Mouse (Mus musculus): ENCODE data around the gene Dhx37. TPM values are rescaled to one million over a fixed set of nuclear protein-coding genes. Genes with fewer than 3 reads are reported as not detected.
"Not testable (repeated sequence)": the region's sequence is repeated elsewhere in the genome, so short reads cannot be mapped to it uniquely, and the experiment has no call there.

The Dhx37 gene
- polyA plus RNA-seq, 1 experiment from 2014 or later, result 11.3 TPM

DNA sequence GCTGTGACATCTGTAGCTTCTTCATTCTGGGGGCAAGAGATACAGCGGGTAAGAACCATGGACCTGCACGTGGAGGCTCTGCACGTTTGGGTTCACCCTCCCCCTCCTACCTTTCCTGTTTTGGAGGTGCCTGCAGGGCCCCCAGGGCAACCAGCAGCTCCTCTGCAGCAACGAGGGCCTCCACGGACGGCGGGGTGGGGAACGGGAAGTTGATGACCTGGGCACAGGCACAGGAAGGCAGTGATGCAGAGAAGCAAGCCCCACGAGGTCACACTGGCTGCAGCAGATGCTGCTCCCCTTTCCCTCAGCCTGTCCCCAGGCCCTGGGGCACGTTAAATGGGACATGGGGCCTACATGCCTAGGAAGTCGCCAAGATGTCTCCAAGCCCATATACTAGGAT, 14.8 kb downstream of the Dhx37 start:
- no peak overlapping the region for H3K9ac ChIP-seq (replicated peaks)
- no peak overlapping the region for H3K4me3 ChIP-seq
- no peak overlapping the region for H3K27ac ChIP-seq (replicated peaks)
- peaks cover 97% of the 10 kb centered on the region for H3K36me3 ChIP-seq
- H3K27me3 ChIP-seq, result no peaks in the 10 kb centered on the region
- WGBS, result 86% methylated on average over 11 of the region's 11 CpGs
- H3K4me2 ChIP-seq (replicated peaks), result no peak overlapping the region
- H3K9me3 ChIP-seq, result no peaks in the 10 kb centered on the region
- ATAC-seq (replicated peaks), result no peak
- no peaks in the 10 kb centered on the region for H3K4me1 ChIP-seq

DNA sequence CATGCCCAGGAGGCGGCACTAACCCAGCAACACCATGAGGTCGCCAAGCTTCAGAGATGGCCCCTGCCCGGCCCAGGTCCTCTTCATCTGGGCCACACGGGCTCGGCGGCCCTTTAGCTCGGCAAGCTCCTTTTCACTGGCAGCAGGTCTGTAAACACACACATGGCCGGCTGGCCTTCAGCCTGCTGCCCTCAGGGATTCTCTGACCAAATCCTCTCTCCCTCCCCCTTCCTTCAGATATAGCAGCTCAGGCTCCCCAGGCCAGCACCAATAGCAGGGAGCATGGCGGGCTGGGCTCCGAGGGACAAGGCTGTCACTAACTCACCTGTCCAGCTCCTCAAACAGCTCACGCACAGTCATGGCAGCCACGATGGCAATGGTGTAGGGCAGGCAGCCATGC, 15.3 kb downstream of the Dhx37 start:
- no peak overlapping the region for H3K4me3 ChIP-seq
- no peaks in the 10 kb centered on the region for H3K4me1 ChIP-seq
- H3K9ac ChIP-seq (replicated peaks), result no peak overlapping the region
- H3K27me3 ChIP-seq, result no peaks in the 10 kb centered on the region
- ATAC-seq (replicated peaks), result no peak
- H3K27ac ChIP-seq (replicated peaks), result no peak overlapping the region
- H3K36me3 ChIP-seq, result peaks cover 97% of the 10 kb centered on the region
- 89% methylated on average over 12 of the region's 12 CpGs for WGBS
- H3K9me3 ChIP-seq, result no peaks in the 10 kb centered on the region
- no peak overlapping the region for H3K4me2 ChIP-seq (replicated peaks)

DNA sequence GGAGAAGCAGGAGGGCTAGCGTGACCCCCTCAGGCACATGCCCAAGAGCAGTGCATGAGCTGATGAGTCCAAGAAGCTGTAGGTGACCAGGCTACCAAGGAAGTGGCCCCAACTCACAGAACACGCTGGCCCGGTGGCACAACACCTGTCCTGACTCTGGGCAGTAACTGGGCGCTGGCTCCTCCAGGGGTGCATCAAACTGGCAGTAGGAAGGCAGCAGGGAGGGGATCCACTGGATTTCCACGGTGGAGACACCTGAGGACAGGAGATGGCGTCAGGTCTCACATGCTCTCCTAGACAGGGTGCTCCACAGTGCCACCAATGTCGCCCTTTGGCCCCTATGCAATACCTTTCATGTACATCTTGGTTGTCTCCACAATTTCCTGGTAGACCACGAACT, 17.7 kb downstream of the Dhx37 start:
- Histone ChIP-seq H3K9me3 (no peaks in the 10 kb centered on the region), H3K4me3 (no peak overlapping the region), H3K4me1 (no peaks in the 10 kb centered on the region), H3K36me3 (peaks cover 82% of the 10 kb centered on the region), H3K9ac (replicated peaks) (no peak overlapping the region), H3K27me3 (no peaks in the 10 kb centered on the region), H3K27ac (replicated peaks) (no peak overlapping the region), H3K4me2 (replicated peaks) (no peak overlapping the region)
- WGBS, result 97% methylated on average over 8 of the region's 8 CpGs
- no peak for ATAC-seq (replicated peaks)

DNA sequence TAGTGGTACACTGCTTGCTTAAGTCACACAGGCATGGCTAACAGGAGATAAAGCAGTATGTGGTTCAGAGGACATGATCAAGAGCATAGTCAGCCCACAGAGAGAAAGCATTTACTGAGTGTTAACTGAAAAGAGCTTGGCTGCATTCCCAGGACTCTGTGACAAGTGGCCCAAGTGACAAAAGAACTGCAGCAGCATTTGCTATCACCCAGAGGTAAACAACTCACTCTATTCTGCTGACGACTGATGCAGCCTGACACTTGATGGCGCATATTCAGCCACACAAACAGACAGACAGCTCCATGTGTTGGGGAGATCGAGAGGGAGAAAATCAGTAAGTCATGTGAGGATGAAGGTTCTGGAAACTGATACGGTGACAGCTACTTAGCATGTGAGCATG, 20.2 kb downstream of the Dhx37 start:
- H3K4me2 ChIP-seq (replicated peaks), result no peak overlapping the region
- no peaks in the 10 kb centered on the region for H3K4me1 ChIP-seq
- ATAC-seq (replicated peaks), result no peak
- peaks cover 57% of the 10 kb centered on the region for H3K36me3 ChIP-seq
- no peak overlapping the region for H3K4me3 ChIP-seq
- H3K9me3 ChIP-seq, result no peaks in the 10 kb centered on the region
- H3K27ac ChIP-seq (replicated peaks), result 0 out of 2 replicates have a peak overlapping the region, but pooled peaks have one; percentile 11
- no peaks in the 10 kb centered on the region for H3K27me3 ChIP-seq
- H3K9ac ChIP-seq (replicated peaks), result no peak overlapping the region
- 49% methylated on average over 4 of the region's 4 CpGs for WGBS

DNA sequence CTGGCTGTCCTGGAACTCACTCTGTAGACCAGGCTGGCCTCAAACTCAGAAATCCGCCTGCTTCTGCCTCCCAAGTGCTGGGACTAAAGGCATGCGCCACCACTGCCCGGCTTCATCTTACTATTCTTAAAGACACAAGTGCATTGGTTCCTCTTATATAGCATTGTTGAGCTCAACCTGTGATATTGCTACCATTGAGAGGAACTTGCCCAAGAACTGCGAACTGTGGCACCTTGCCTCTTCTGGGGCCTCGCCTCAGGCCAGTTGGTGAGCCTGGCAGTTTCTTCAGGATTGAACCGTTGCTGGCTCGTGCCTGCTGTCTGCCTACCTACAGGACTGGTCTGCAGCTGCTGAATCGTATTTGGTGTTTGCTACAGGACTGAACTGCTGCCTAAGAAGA, 21.4 kb downstream of the Dhx37 start:
- not testable (repeated sequence) for H3K27me3 ChIP-seq; H3K27ac ChIP-seq (replicated peaks); H3K4me3 ChIP-seq; H3K9ac ChIP-seq (replicated peaks); H3K4me1 ChIP-seq; H3K4me2 ChIP-seq (replicated peaks); ATAC-seq (replicated peaks); H3K9me3 ChIP-seq
- 88% methylated on average over 8 of the region's 8 CpGs for WGBS
- H3K36me3 ChIP-seq, result peaks cover 45% of the 10 kb centered on the region

DNA sequence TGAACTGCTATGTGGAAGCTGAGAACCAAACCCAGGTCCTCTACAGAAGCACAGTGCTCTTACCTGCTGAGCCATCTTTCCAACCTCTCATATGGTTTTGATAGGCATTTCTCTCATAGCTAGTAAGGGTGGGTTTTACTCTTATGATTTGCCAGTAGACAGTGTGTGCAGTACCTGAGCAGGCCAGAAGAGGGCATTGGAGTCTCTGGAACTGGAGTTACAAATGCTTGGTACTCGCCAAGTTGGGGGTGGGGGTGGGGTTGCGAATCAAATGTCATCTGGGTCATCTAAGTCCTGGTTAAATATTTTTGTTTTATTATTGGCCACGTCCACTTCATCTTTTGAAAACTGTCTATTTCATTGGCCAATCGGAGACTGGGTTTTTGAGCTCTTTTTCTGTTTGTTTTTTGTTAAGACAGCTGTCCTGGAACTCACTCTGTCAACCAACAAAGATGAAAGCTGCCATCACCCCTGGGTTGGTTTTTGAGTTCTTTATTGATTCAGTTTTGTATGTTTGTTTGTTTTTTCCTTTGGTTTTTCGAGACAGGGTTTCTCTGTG, 21.9 kb downstream of the Dhx37 start:
- H3K9ac ChIP-seq (replicated peaks), result no peak overlapping the region
- peaks cover 40% of the 10 kb centered on the region for H3K36me3 ChIP-seq
- no peak overlapping the region for H3K4me3 ChIP-seq
- H3K4me1 ChIP-seq, result peaks cover 5% of the 10 kb centered on the region
- no peaks in the 10 kb centered on the region for H3K27me3 ChIP-seq
- H3K27ac ChIP-seq (replicated peaks), result no peak overlapping the region
- no peaks in the 10 kb centered on the region for H3K9me3 ChIP-seq
- 60% methylated on average over 5 of the region's 5 CpGs for WGBS
- no peak for ATAC-seq (replicated peaks)
- no peak overlapping the region for H3K4me2 ChIP-seq (replicated peaks)

DNA sequence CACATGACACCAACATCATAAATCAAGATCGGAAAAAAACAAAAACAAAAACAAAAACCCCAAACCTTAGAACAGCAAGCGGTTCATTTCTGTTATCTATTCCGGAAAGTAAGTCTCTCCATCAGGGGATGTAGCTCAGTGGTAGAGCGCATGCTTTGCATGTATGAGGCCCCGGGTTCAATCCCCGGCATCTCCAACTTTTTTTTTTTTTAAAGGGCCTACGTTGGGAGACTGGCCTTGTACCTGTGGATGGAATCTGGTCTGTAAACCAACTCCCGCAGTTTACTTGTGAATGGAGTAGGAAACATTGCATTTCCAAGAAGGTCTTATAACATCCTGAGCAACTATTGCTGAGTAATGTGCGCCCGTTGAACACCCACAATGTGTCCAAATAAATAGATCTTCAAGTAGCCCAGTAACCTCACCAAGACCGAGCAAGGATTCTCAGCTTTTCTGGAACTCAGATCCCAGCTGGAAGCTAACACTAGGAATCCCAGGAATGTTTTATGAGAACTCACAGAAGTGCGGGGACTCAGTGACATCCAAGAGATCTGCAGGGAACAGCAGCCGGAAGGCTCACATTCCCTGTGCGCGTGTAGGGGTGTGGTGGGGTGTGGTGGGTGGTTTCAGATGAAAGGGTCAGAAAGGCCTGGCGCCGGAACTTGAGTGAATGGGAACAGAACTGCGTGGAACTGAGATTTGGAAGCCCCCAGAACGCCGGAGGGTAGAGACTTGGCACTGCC, 24.4 kb downstream of the Dhx37 start:
- WGBS, result 11% methylated on average over 20 of the region's 20 CpGs

DNA sequence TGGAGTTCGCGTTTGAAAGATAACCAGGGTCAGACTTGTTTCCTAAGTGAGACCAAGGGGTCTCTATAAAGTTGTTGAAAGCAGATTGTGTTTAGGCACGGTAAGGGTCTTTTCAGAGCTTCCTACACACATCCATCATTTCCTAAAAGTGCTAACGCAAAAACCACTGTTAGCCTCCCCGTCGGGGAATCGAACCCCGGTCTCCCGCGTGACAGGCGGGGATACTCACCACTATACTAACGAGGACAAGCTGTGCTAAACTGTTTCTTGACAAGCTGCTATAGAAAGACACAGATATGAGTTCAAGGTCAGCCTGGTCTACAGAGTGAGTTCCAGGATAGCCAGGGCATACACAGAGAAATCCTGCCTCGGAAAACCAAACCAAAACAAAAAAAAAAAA, 25.1 kb downstream of the Dhx37 start:
- under 1% methylated on average over 13 of the region's 13 CpGs for WGBS
- Histone ChIP-seq H3K9me3 (no peaks in the 10 kb centered on the region), H3K27ac (replicated peaks) (peak overlapping the region; percentile 53; the same call in 1 of the 2 replicates), H3K9ac (replicated peaks) (no peak overlapping the region), H3K4me2 (replicated peaks) (peak overlapping the region; percentile 8; the same call in 1 of the 2 replicates), H3K4me3 (peak overlapping the region; percentile 27), H3K27me3 (no peaks in the 10 kb centered on the region), H3K4me1 (peaks cover 15% of the 10 kb centered on the region), H3K36me3 (peaks cover 10% of the 10 kb centered on the region)
- ATAC-seq (replicated peaks), result peak; percentile 5; the same call in 1 of the 2 replicates

More for the DNA sequence above, 24.4 kb downstream of the Dhx37 start:
- ATAC-seq (replicated peaks), result no peak
- no peak overlapping the region for H3K4me2 ChIP-seq (replicated peaks)
- H3K36me3 ChIP-seq, result peaks cover 15% of the 10 kb centered on the region
- peak overlapping the region; percentile 53; the same call in 1 of the 2 replicates for H3K27ac ChIP-seq (replicated peaks)
- no peaks in the 10 kb centered on the region for H3K9me3 ChIP-seq
- H3K9ac ChIP-seq (replicated peaks), result no peak overlapping the region
- peak overlapping the region; percentile 27 for H3K4me3 ChIP-seq
- no peaks in the 10 kb centered on the region for H3K27me3 ChIP-seq
- peaks cover 13% of the 10 kb centered on the region for H3K4me1 ChIP-seq

DNA sequence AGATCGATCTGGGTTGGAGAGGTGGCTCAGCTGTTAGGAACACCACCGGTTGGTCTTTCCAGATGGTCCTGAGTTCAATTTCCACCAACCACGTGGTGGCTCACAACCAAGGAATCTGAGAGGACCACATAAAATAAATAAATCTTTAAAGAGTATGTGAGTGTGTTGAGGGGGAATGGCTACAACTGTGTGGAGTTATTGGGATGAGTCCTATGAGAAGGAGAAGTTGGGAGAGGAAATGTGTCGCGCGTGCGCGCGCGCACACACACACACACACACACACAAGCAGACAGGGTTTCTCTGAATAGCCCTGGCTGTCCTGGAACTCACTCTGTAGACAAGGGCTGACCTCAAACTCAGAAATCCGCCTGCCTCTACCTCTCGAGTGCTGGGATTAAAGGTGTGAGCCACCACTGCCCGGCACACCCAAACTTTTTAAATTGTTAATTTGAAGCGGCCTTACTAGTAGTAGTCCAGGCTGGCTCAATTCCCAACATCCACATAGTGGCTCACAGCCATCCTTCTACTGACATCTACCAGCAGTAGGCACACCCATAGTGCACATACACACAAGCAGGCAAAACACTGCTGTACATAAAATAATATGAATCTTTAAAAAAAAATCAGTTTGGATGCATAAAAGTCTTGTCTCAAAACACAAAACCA, 25.9 kb downstream of the Dhx37 start:
- no peak for ATAC-seq (replicated peaks)
- no peak overlapping the region for H3K4me2 ChIP-seq (replicated peaks)
- H3K9ac ChIP-seq (replicated peaks), result no peak overlapping the region
- 73% methylated on average over 14 of the region's 14 CpGs for WGBS
- peaks cover 17% of the 10 kb centered on the region for H3K4me1 ChIP-seq
- no peaks in the 10 kb centered on the region for H3K27me3 ChIP-seq
- peak overlapping the region; percentile 13; the same call in 1 of the 2 replicates for H3K27ac ChIP-seq (replicated peaks)
- no peak overlapping the region for H3K4me3 ChIP-seq
- peaks cover 3% of the 10 kb centered on the region; the same call in 1 of the 2 replicates for H3K36me3 ChIP-seq
- H3K9me3 ChIP-seq, result no peaks in the 10 kb centered on the region

DNA sequence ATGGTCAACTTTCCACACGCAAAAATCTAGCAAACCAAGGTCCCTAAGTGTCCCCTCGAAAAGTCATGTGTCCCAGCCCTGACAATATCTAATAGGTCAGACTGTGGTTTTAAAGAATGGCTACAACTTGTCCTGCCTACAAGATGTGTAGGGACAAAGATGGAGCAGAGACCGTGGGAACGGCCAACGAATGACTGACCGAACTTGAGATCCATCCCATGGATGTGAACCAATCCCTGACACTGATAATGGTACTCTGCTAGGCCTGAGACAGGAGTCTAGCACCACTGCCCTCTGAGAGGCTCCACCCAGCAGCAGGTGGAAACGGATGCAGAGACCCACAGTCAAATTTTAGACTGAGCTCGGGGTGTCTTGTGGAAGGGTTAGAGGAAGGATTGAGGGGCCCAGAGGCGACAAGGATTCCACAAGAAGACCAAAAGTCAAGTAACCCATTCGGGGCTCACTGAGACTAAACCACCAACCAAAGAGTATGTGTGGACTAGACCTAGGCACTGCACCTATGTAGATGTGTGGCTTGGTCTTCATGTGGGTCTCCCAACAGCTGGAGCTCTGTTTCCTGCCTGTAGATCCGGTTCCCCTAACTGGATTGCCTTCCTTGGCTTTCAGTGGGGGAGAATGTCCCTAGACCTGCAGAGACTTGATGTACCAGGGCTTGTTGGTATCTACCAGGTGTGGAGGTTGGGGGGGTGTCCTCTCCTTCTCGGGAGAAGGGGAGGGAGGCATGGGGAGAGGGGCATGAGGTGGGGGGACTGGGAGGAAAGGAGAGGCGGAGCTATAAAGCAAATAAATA, 26.7 kb downstream of the Dhx37 start:
- Histone ChIP-seq H3K4me2 (replicated peaks) (peak overlapping the region; percentile 69), H3K27me3 (no peaks in the 10 kb centered on the region), H3K27ac (replicated peaks) (peak overlapping the region; percentile 93), H3K9ac (replicated peaks) (peak overlapping the region; percentile 59), H3K36me3 (no peaks in the 10 kb centered on the region), H3K4me1 (peaks cover 17% of the 10 kb centered on the region), H3K9me3 (no peaks in the 10 kb centered on the region), H3K4me3 (peak overlapping the region; percentile 60)
- ATAC-seq (replicated peaks), result no peak
- WGBS, result 60% methylated on average over 13 of the region's 13 CpGs

DNA sequence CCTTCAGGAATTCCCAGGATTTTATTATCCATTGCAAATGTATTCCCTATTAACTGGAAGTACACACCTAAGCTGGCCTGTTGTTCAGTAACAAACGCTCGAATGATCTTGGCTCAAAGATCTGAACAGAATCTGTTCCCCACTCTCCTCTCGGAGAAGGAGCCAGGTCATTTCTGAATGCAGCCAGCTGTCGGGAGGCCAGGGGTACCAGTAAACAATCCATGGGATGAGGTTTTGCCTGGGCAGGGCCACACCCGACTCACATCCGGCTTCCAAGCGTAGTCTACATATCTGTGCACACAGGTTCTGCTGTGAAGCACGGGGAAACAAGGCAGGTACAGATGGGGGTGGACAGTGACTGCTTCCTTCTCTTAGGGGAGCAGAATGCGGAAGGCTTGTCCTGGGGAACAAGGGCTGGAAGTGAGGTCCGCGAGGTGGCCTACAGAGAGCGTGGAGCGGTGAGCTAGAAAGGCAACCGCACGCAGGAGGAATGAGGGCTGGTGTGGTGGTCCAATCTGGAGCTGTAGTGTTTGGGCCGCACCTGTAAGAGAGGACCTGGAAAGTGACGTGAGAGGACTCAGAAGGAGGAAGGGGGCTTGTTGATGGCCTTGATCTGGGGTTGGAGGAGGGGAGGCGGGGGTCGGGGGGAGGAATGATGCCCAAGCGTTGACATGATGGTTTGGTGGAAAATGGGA, 27.5 kb downstream of the Dhx37 start:
- H3K27ac ChIP-seq (replicated peaks), result peak overlapping the region; percentile 93
- H3K9ac ChIP-seq (replicated peaks), result peak overlapping the region; percentile 59
- peaks cover 17% of the 10 kb centered on the region for H3K4me1 ChIP-seq
- H3K4me2 ChIP-seq (replicated peaks), result peak overlapping the region; percentile 69
- H3K4me3 ChIP-seq, result peak overlapping the region; percentile 60
- WGBS, result under 1% methylated on average over 20 of the region's 20 CpGs
- H3K27me3 ChIP-seq, result no peaks in the 10 kb centered on the region
- H3K9me3 ChIP-seq, result no peaks in the 10 kb centered on the region
- no peaks in the 10 kb centered on the region for H3K36me3 ChIP-seq
- ATAC-seq (replicated peaks), result peak; percentile 39; the same call in 1 of the 2 replicates
